9 mouse cellular contexts compared by ENCODE assay signal in the genomic region with DNA sequence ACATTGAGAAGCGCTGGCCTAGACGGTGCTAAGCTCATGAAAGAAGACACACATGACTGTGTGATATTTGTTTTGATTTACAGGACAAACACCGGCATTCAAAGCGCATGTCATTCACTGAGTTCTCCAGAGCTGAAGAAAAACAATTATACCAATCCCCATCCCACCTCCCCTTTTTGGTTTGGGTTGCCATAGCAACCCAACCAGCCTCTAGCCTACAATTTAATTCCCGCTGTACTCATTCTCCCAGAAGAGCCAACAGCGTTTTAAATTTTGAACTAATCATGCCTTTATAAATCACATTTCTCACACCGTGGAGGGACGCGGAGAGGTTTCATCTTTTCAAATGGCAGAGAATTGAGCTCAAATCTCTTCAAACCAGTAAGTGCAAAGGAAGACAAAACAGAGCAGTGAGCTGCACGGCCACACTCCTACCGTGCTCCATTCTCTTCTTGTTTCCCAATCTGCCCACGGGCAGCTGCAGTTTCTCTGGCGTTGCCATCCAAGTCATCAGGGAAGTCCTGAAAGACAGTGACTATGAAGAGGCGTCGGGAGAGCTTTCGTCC. TPM values are rescaled to one million over a fixed set of nuclear protein-coding genes. Genes with fewer than 3 reads are reported as not detected.
DNase-seq lines count a peak whose midpoint lies in the region; ATAC-seq lines count a peak whose summit lies in the region.
"Had no signal": no experiment of that assay in that cellular context is flagged by ENCODE, and none has a peak within 500 bp of the region (broad histone marks: within the 10 kb centered on the region; RNA-seq: fewer than 3 reads in every experiment).

No protein-coding gene starts in this region.

- no peaks in the 10 kb centered on the region for H3K36me3 ChIP-seq in neural tube, embryonic 11.5 days (ENCODE audit: control insufficient read depth, insufficient read depth, low read length)
- H3K36me3 ChIP-seq in hindbrain, embryonic 15.5 days = no peaks in the 10 kb centered on the region
- H3K36me3 ChIP-seq in midbrain, embryonic 12.5 days = no peaks in the 10 kb centered on the region

- H3K4me1 ChIP-seq in neural tube, embryonic 11.5 days (ENCODE audit: control insufficient read depth, insufficient read depth, low read length) = no peaks in the 10 kb centered on the region
- peaks cover 20% of the 10 kb centered on the region for H3K4me1 ChIP-seq in hindbrain, embryonic 15.5 days (replicated peaks)
- H3K4me1 ChIP-seq in midbrain, embryonic 12.5 days = peaks cover 19% of the 10 kb centered on the region

- H3K4me2 ChIP-seq in neural tube, embryonic 11.5 days (ENCODE audit: low read depth) = peak overlapping the region; percentile 35; the same call in 1 of the 2 replicates
- H3K4me2 ChIP-seq in hindbrain, embryonic 15.5 days = peak overlapping the region; percentile 53
- H3K4me2 ChIP-seq in midbrain, embryonic 12.5 days (replicated peaks) = peak overlapping the region; percentile 54
- H3K4me2 ChIP-seq: lung, embryonic 14.5 days had no signal

- DNase-seq in neural tube, embryonic 11.5 days (ENCODE audit: low spot score) = peak; percentile 51
- DNase-seq in neural tube, embryonic 10.5 days (ENCODE audit: extremely low spot score, low spot score) = no peak
- peak; percentile 48 for DNase-seq in telencephalon, adult 2 months (ENCODE audit: low read depth, low spot score)
- DNase-seq in cerebellum, adult 9-10 months = no peak
- DNase-seq in heart, postnatal 10 days = no peak
- DNase-seq: lung, embryonic 14.5 days had no signal

- no peaks in the 10 kb centered on the region for H3K27me3 ChIP-seq in neural tube, embryonic 11.5 days (ENCODE audit: control insufficient read depth, insufficient read depth, low read length)
- no peaks in the 10 kb centered on the region for H3K27me3 ChIP-seq in hindbrain, embryonic 15.5 days
- peaks cover 3% of the 10 kb centered on the region; the same call in 1 of the 2 replicates for H3K27me3 ChIP-seq in midbrain, embryonic 12.5 days

- 48% methylated on average over 16 of the region's 16 CpGs for WGBS in neural tube, embryonic 11.5 days
- 9% methylated on average over 16 of the region's 16 CpGs for WGBS in hindbrain, embryonic 15.5 days
- WGBS in midbrain, embryonic 12.5 days = 19% methylated on average over 16 of the region's 16 CpGs

- H3K4me3 ChIP-seq in neural tube, embryonic 11.5 days (ENCODE audit: low read depth, low read length) = 0 out of 2 replicates have a peak overlapping the region, but pooled peaks have one; percentile 3
- peak overlapping the region; percentile 25 for H3K4me3 ChIP-seq in hindbrain, embryonic 15.5 days
- H3K4me3 ChIP-seq in midbrain, embryonic 12.5 days = peak overlapping the region; percentile 29

- ATAC-seq in neural tube, embryonic 11.5 days (ENCODE audit: insufficient read depth, low FRiP score, low TSS enrichment) = peak; percentile 60; the same call in 1 of the 2 replicates
- peak; percentile 77 for ATAC-seq in hindbrain, embryonic 15.5 days (ENCODE audit: low FRiP score, low read depth)
- peak; percentile 76 for ATAC-seq in midbrain, embryonic 12.5 days (ENCODE audit: low FRiP score, low read depth)
- no peak for ATAC-seq in monocyte, adult 5-6 weeks (replicated peaks; ENCODE audit: insufficient number of reproducible peaks, low FRiP score, low TSS enrichment, poor library complexity, severe bottlenecking)

- H3K9ac ChIP-seq in neural tube, embryonic 11.5 days (ENCODE audit: low read length) = 0 out of 2 replicates have a peak overlapping the region, but pooled peaks have one; percentile 15
- H3K9ac ChIP-seq in hindbrain, embryonic 15.5 days = no peak overlapping the region
- H3K9ac ChIP-seq in midbrain, embryonic 12.5 days (replicated peaks) = no peak overlapping the region; the same call in 1 of the 2 replicates
- H3K9ac ChIP-seq: lung, embryonic 14.5 days had no signal

- H3K27ac ChIP-seq in neural tube, embryonic 11.5 days (ENCODE audit: low read depth, low read length) = no peak overlapping the region
- peak overlapping the region; percentile 78 for H3K27ac ChIP-seq in hindbrain, embryonic 15.5 days (replicated peaks)
- peak overlapping the region; percentile 80 for H3K27ac ChIP-seq in midbrain, embryonic 12.5 days (replicated peaks)

- no peaks in the 10 kb centered on the region for H3K9me3 ChIP-seq in neural tube, embryonic 11.5 days (ENCODE audit: control insufficient read depth, low read length)
- no peaks in the 10 kb centered on the region for H3K9me3 ChIP-seq in hindbrain, embryonic 15.5 days
- no peaks in the 10 kb centered on the region for H3K9me3 ChIP-seq in midbrain, embryonic 12.5 days

- intact Hi-C loops in heart, postnatal 10 days (cut with DNase I) = no loop called here

RNA-seq across cellular contexts. Expression of gene Kbtbd6, which starts 6.5 kb away (rescaled TPM):
- polyA plus RNA-seq in neural tube, embryonic 11.5 days (2014; fragmentation: Nextera tagmentation; extraction: Ambion mirVana) = 5.7 and 6.3 TPM in 2 replicates
- polyA plus RNA-seq in hindbrain, embryonic 15.5 days (2015; fragmentation: Nextera tagmentation; extraction: Ambion mirVana) = 2.0 and 2.8 TPM in 2 replicates
- 5.0 and 5.2 TPM in 2 replicates for polyA plus RNA-seq in midbrain, embryonic 12.5 days (2016; fragmentation: Nextera tagmentation; extraction: Ambion mirVana)
- 1.6 TPM in 1 of 3 replicates, not detected in the others for total RNA-seq in monocyte, adult 5-6 weeks (2017)
- total RNA-seq in heart, postnatal 10 days (2021) = under 1 TPM; 0.37 to 0.62 TPM

RNA-seq across cellular contexts. Expression of gene Kbtbd7, which starts 18.8 kb away (rescaled TPM):
- 18.4 and 19.9 TPM in 2 replicates for polyA plus RNA-seq in neural tube, embryonic 11.5 days (2014; fragmentation: Nextera tagmentation; extraction: Ambion mirVana)
- polyA plus RNA-seq in hindbrain, embryonic 15.5 days (2015; fragmentation: Nextera tagmentation; extraction: Ambion mirVana) = 18.2 and 18.8 TPM in 2 replicates
- 19.0 and 22.8 TPM in 2 replicates for polyA plus RNA-seq in midbrain, embryonic 12.5 days (2016; fragmentation: Nextera tagmentation; extraction: Ambion mirVana)
- 20.7 to 22.0 TPM (median 21.7 TPM) in 3 replicates for total RNA-seq in monocyte, adult 5-6 weeks (2017)
- 10 to 100 TPM; 12.4 to 13.1 TPM for total RNA-seq in heart, postnatal 10 days (2021)

RNA-seq across cellular contexts. Expression of gene Elf1, which starts 35.9 kb away (rescaled TPM):
- 8.2 and 8.3 TPM in 2 replicates for polyA plus RNA-seq in neural tube, embryonic 11.5 days (2014; fragmentation: Nextera tagmentation; extraction: Ambion mirVana)
- 2.9 and 3.8 TPM in 2 replicates for polyA plus RNA-seq in hindbrain, embryonic 15.5 days (2015; fragmentation: Nextera tagmentation; extraction: Ambion mirVana)
- 7.1 and 7.4 TPM in 2 replicates for polyA plus RNA-seq in midbrain, embryonic 12.5 days (2016; fragmentation: Nextera tagmentation; extraction: Ambion mirVana)
- 153 to 230 TPM (median 169 TPM) in 3 replicates for total RNA-seq in monocyte, adult 5-6 weeks (2017)
- 10 to 100 TPM; 21.3 to 23.3 TPM for total RNA-seq in heart, postnatal 10 days (2021)

RNA-seq across cellular contexts. Expression of gene Wbp4, which starts 36.2 kb away (rescaled TPM):
- 57.8 TPM in 2 replicates for polyA plus RNA-seq in neural tube, embryonic 11.5 days (2014; fragmentation: Nextera tagmentation; extraction: Ambion mirVana)
- polyA plus RNA-seq in hindbrain, embryonic 15.5 days (2015; fragmentation: Nextera tagmentation; extraction: Ambion mirVana) = 40.1 and 43.1 TPM in 2 replicates
- 49.7 and 55.1 TPM in 2 replicates for polyA plus RNA-seq in midbrain, embryonic 12.5 days (2016; fragmentation: Nextera tagmentation; extraction: Ambion mirVana)
- 59.1 to 69.4 TPM (median 63.9 TPM) in 3 replicates for total RNA-seq in monocyte, adult 5-6 weeks (2017)
- 10 to 100 TPM; 22.8 to 24.8 TPM for total RNA-seq in heart, postnatal 10 days (2021)

RNA-seq across cellular contexts. Expression of gene Mtrf1, which starts 47.6 kb away (rescaled TPM):
- polyA plus RNA-seq in neural tube, embryonic 11.5 days (2014; fragmentation: Nextera tagmentation; extraction: Ambion mirVana) = 11.7 and 11.8 TPM in 2 replicates
- 10.9 and 11.1 TPM in 2 replicates for polyA plus RNA-seq in hindbrain, embryonic 15.5 days (2015; fragmentation: Nextera tagmentation; extraction: Ambion mirVana)
- 9.7 and 11.0 TPM in 2 replicates for polyA plus RNA-seq in midbrain, embryonic 12.5 days (2016; fragmentation: Nextera tagmentation; extraction: Ambion mirVana)
- 5.8 to 7.4 TPM (median 7.1 TPM) in 3 replicates for total RNA-seq in monocyte, adult 5-6 weeks (2017)
- 1 to 10 TPM; 5.0 to 6.1 TPM for total RNA-seq in heart, postnatal 10 days (2021)

Comparison
In these comparisons a context has a peak if more than half of its experiments do, and no peak if none do; other contexts are left out.
1. DNase-seq: peak in neural tube, embryonic 11.5 days (single experiment) and telencephalon, adult 2 months (single experiment); none in neural tube, embryonic 10.5 days (single experiment), cerebellum, adult 9-10 months (single experiment) and heart, postnatal 10 days (0 of 2).
2. Peak in every context shown above with its lines, with median percentiles within 50 percentile points of each other: H3K4me2 ChIP-seq and H3K4me3 ChIP-seq.